Mouse (Mus musculus) kidney, embryonic 14.5 days (tissue): ENCODE results near the gene C1qtnf4. TPM values are rescaled to one million over a fixed set of nuclear protein-coding genes. Genes with fewer than 3 reads are reported as not detected.
A peak's percentile ranks its signal among the peaks of the same experiment; 100 is the strongest.

Experiments
- ATAC-seq: fragments of 200-750 bp; cut with Nextera tagmentation; 2 replicates; pipeline ENCODE4 v1.8.0; 2017; ENCODE audit warnings: moderate number of reproducible peaks, mild to moderate bottlenecking, moderate TSS enrichment, moderate library complexity; ENCODE audit not compliant: low FRiP score, low TSS enrichment
- H3K27ac ChIP-seq: fragments of 300-500 bp; sonication (generic); 2 replicates; pipeline ENCODE4 v1.5.1; 2014; ENCODE audit warnings: low read depth, mild to moderate bottlenecking, low read length, moderate library complexity, mixed read lengths
- H3K27me3 ChIP-seq: fragments of 300-500 bp; sonication (generic); 2 replicates; pipeline ENCODE4 v1.6.1; 2014; ENCODE audit warnings: mild to moderate bottlenecking, low read length; ENCODE audit not compliant: control insufficient read depth, insufficient read depth
- H3K36me3 ChIP-seq: fragments of 300-500 bp; sonication (generic); 2 replicates; pipeline ENCODE4 v1.6.1; 2014; ENCODE audit warnings: low read length, mixed read lengths; ENCODE audit not compliant: control insufficient read depth, insufficient read depth
- H3K4me1 ChIP-seq: fragments of 300-500 bp; sonication (generic); 2 replicates; pipeline ENCODE4 v1.6.1; 2014; ENCODE audit warnings: low read length, mixed read lengths; ENCODE audit not compliant: control insufficient read depth, insufficient read depth
- H3K4me2 ChIP-seq: fragments of 300-500 bp; sonication (generic); replicated peaks from 2 replicates; pipeline ENCODE4 v1.6.1; 2014; ENCODE audit warnings: low read depth, mild to moderate bottlenecking, low read length
- H3K4me3 ChIP-seq: fragments of 300-500 bp; sonication (generic); 2 replicates; pipeline ENCODE4 v1.5.1; 2014; ENCODE audit warnings: mild to moderate bottlenecking, low read length
- H3K9ac ChIP-seq: fragments of 300-500 bp; sonication (generic); 2 replicates; pipeline ENCODE4 v1.6.1; 2014; ENCODE audit warnings: low read depth, mild to moderate bottlenecking, low read length, moderate library complexity
- H3K9me3 ChIP-seq: fragments of 300-500 bp; sonication (generic); 2 replicates; pipeline ENCODE4 v1.6.1; 2016; ENCODE audit warnings: low read length; ENCODE audit not compliant: control insufficient read depth
- whole genome bisulfite sequencing: fragments of 180-500 bp; shearing (Covaris S2); extraction: QIAGEN DNeasy Blood & Tissue Kit; methylation state at CpG from one replicate; pipeline ENCODE4 v1.1.7; 2014; 5-methylcytosine and 5-hydroxymethylcytosine counted together
- polyA plus RNA-seq: library from polyadenylated mRNA; unstranded; fragments of >200 nt; fragmentation: Nextera tagmentation; extraction: Ambion mirVana; gene quantifications from 2 replicates; pipeline ENCODE4 v1.2.1, GENCODE M21; 2014

C1qtnf4 gene
- polyA plus RNA-seq, 1 experiment from 2014 or later, result 7.7 TPM

GRCm38 (mm10) chr2:90932273-90932672, 46.6 kb downstream of the C1qtnf4 start:
- no peak overlapping the region for H3K27ac ChIP-seq
- H3K9me3 ChIP-seq, result no peaks in the 10 kb centered on the region
- no peak overlapping the region for H3K4me2 ChIP-seq
- no peaks in the 10 kb centered on the region for H3K36me3 ChIP-seq
- no peaks in the 10 kb centered on the region for H3K27me3 ChIP-seq
- no peak overlapping the region for H3K9ac ChIP-seq
- H3K4me1 ChIP-seq, result no peaks in the 10 kb centered on the region
- WGBS, result 57% methylated on average over 2 of the region's 2 CpGs
- no peak for ATAC-seq
- no peak overlapping the region for H3K4me3 ChIP-seq

- Histone ChIP-seq H3K4me3 (no peak overlapping the region), H3K27ac (no peak overlapping the region), H3K27me3 (no peaks in the 10 kb centered on the region), H3K9me3 (no peaks in the 10 kb centered on the region), H3K4me2 (no peak overlapping the region), H3K4me1 (peaks cover 15% of the 10 kb centered on the region), H3K9ac (no peak overlapping the region), H3K36me3 (no peaks in the 10 kb centered on the region)
- WGBS, result 72% methylated on average over 3 of the region's 3 CpGs
- ATAC-seq, result no peak
Measured at GRCm38 (mm10) chr2:90938362-90938761, 52.7 kb downstream of the C1qtnf4 start.

GRCm38 (mm10) chr2:90939750-90940149, 54.1 kb downstream of the C1qtnf4 start:
- H3K4me3 ChIP-seq, result peak overlapping the region; percentile 92
- peaks cover 15% of the 10 kb centered on the region for H3K4me1 ChIP-seq
- H3K9ac ChIP-seq, result peak overlapping the region; percentile 93
- H3K27me3 ChIP-seq, result no peaks in the 10 kb centered on the region
- peak; percentile 56 for ATAC-seq
- peak overlapping the region; percentile 95; the same call in 1 of the 2 replicates for H3K27ac ChIP-seq
- H3K9me3 ChIP-seq, result no peaks in the 10 kb centered on the region
- 48% methylated on average over 8 of the region's 8 CpGs for WGBS
- no peaks in the 10 kb centered on the region for H3K36me3 ChIP-seq
- H3K4me2 ChIP-seq, result peak overlapping the region; percentile 61

Other genes with a start within 250 kb of the C1qtnf4 start
- gene Nup160, start 208.6 kb upstream of the C1qtnf4 start, polyA plus RNA-seq, result 34.8 and 68.0 TPM in 2 replicates
- 82.6 and 118 TPM in 2 replicates for gene Fnbp4, start 140.5 kb upstream of the C1qtnf4 start, polyA plus RNA-seq
- gene Agbl2, start 103.1 kb upstream of the C1qtnf4 start, polyA plus RNA-seq, result 0.37 TPM in 2 replicates
- 249 and 251 TPM in 2 replicates for gene Mtch2, start 38.7 kb upstream of the C1qtnf4 start, polyA plus RNA-seq
- gene Kbtbd4, start 18.9 kb downstream of the C1qtnf4 start, polyA plus RNA-seq, result 37.5 and 43.4 TPM in 2 replicates
- 233 and 251 TPM in 2 replicates for gene Ndufs3, start 19.0 kb downstream of the C1qtnf4 start, polyA plus RNA-seq
- gene Celf1, start 54.5 kb downstream of the C1qtnf4 start, polyA plus RNA-seq, result 50.9 and 77.6 TPM in 2 replicates
- gene Rapsn, start 149.8 kb downstream of the C1qtnf4 start, polyA plus RNA-seq, result 0.74 and 2.0 TPM in 2 replicates
- gene Psmc3, start 168.1 kb downstream of the C1qtnf4 start, polyA plus RNA-seq, result 356 and 399 TPM in 2 replicates
- 31.1 and 32.8 TPM in 2 replicates for gene Slc39a13, start 184.6 kb downstream of the C1qtnf4 start, polyA plus RNA-seq
- 2.2 and 3.7 TPM in 2 replicates for gene Spi1, start 196.5 kb downstream of the C1qtnf4 start, polyA plus RNA-seq
- not detected in 2 replicates for gene Mybpc3, start 232.3 kb downstream of the C1qtnf4 start, polyA plus RNA-seq